Mouse (Mus musculus) brain, embryonic 14.5 days (tissue): ENCODE results near the gene Cavin3.

Experiments
- CTCF ChIP-seq: fragments of 200-500 bp; IDR thresholded peaks from 2 replicates; pipeline ENCODE4 v1.5.1; 2012; ENCODE audit warnings: inconsistent platforms, mild to moderate bottlenecking, moderate library complexity, borderline replicate concordance; ENCODE audit not compliant: insufficient read depth, insufficient read length; ENCODE audit errors: extremely low read depth
- POLR2A ChIP-seq: fragments of 200-500 bp; IDR thresholded peaks from 2 replicates; pipeline ENCODE4 v1.6.1; 2012; ENCODE audit warnings: mild to moderate bottlenecking, inconsistent platforms, borderline replicate concordance; ENCODE audit not compliant: poor library complexity, insufficient read depth, insufficient read length, severe bottlenecking; ENCODE audit errors: extremely low read depth

- no peak for TF ChIP-seq CTCF
- TF ChIP-seq POLR2A, result no peak
Measured at GRCm38 (mm10) chr7:105485029-105485428, 2.9 kb upstream of the Cavin3 start.
